ENCODE assay signal across 12 mouse cellular contexts in genomic region chr5:29274746-29275145, GRCm38 (mm10).
DNase-seq lines count a peak whose midpoint lies in the region; ATAC-seq and TF ChIP-seq lines count a peak whose summit lies in the region.
"Had no signal": no experiment of that assay in that cellular context is flagged by ENCODE, and none has a peak within 500 bp of the region (broad histone marks: within the 10 kb centered on the region; RNA-seq: fewer than 3 reads in every experiment).

No protein-coding gene starts in this region.

- H3K9ac ChIP-seq in forebrain, embryonic 14.5 days (ENCODE audit: low read length) = no peak overlapping the region
- H3K9ac ChIP-seq in forebrain, embryonic 16.5 days (replicated peaks; ENCODE audit: low read depth, low read length) = no peak overlapping the region
- H3K9ac ChIP-seq: embryonic facial prominence, embryonic 12.5 days; lung, embryonic 15.5 days; neural tube, embryonic 12.5 days had no signal

- DNase-seq in forebrain, embryonic 14.5 days (ENCODE audit: low spot score) = peak; percentile 55
- no peak for DNase-seq in forebrain, embryonic 10.5 days (ENCODE audit: extremely low spot score, low spot score)
- DNase-seq in left cerebral cortex, adult 2 months (ENCODE audit: extremely low spot score in 1 of 2, low spot score in 2 of 2) = no peak
- no peak for DNase-seq in left cerebral cortex, postnatal 14 days (ENCODE audit: low spot score in 2 of 2)
- peak; percentile 19 for DNase-seq in Muller cell, postnatal 12 days (ENCODE audit: inconsistent ontology term)
- DNase-seq in induced T-regulatory cell, adult 2 months (ENCODE audit: low read depth) = peak; percentile 29
- DNase-seq in cerebellum, adult 11 months = no peak
- DNase-seq: heart, postnatal 36 days had no signal

- H3K9me3 ChIP-seq in forebrain, embryonic 14.5 days (replicated peaks; ENCODE audit: control insufficient read depth, low read length) = no peaks in the 10 kb centered on the region
- H3K9me3 ChIP-seq in forebrain, embryonic 10.5 days = no peaks in the 10 kb centered on the region
- no peaks in the 10 kb centered on the region for H3K9me3 ChIP-seq in forebrain, embryonic 16.5 days (ENCODE audit: control insufficient read depth, low read length)
- H3K9me3 ChIP-seq: embryonic facial prominence, embryonic 12.5 days; lung, embryonic 15.5 days; neural tube, embryonic 12.5 days had no signal

- peak; percentile 42 for TF ChIP-seq CTCF in left cerebral cortex, adult 2 months (IDR thresholded peaks at IDR 0.05)

- ATAC-seq in forebrain, embryonic 14.5 days = no peak
- ATAC-seq in forebrain, embryonic 16.5 days = no peak

- H3K4me1 ChIP-seq in forebrain, embryonic 14.5 days (ENCODE audit: control insufficient read depth, insufficient read depth, low read length) = no peaks in the 10 kb centered on the region
- no peaks in the 10 kb centered on the region for H3K4me1 ChIP-seq in forebrain, embryonic 10.5 days
- no peaks in the 10 kb centered on the region for H3K4me1 ChIP-seq in forebrain, embryonic 16.5 days (replicated peaks; ENCODE audit: control insufficient read depth, insufficient read depth, low read length)
- H3K4me1 ChIP-seq: embryonic facial prominence, embryonic 12.5 days; lung, embryonic 15.5 days; neural tube, embryonic 12.5 days had no signal

- H3K27ac ChIP-seq in forebrain, embryonic 14.5 days (ENCODE audit: low read depth, low read length) = no peak overlapping the region
- no peak overlapping the region for H3K27ac ChIP-seq in forebrain, embryonic 10.5 days
- H3K27ac ChIP-seq in left cerebral cortex, adult 2 months = no peak overlapping the region
- H3K27ac ChIP-seq in forebrain, embryonic 16.5 days (ENCODE audit: low read length) = no peak overlapping the region
- H3K27ac ChIP-seq: embryonic facial prominence, embryonic 12.5 days; lung, embryonic 15.5 days; neural tube, embryonic 12.5 days had no signal

- no peak overlapping the region for H3K4me2 ChIP-seq in forebrain, embryonic 14.5 days (ENCODE audit: low read length)
- H3K4me2 ChIP-seq in forebrain, embryonic 16.5 days (ENCODE audit: low read length) = no peak overlapping the region
- H3K4me2 ChIP-seq: embryonic facial prominence, embryonic 12.5 days; lung, embryonic 15.5 days; neural tube, embryonic 12.5 days had no signal

- no peaks in the 10 kb centered on the region for H3K36me3 ChIP-seq in forebrain, embryonic 14.5 days (ENCODE audit: control insufficient read depth, insufficient read depth, low read length)
- H3K36me3 ChIP-seq in forebrain, embryonic 10.5 days (replicated peaks) = no peaks in the 10 kb centered on the region
- H3K36me3 ChIP-seq in forebrain, embryonic 16.5 days (ENCODE audit: control insufficient read depth, insufficient read depth) = no peaks in the 10 kb centered on the region
- H3K36me3 ChIP-seq: embryonic facial prominence, embryonic 12.5 days; lung, embryonic 15.5 days; neural tube, embryonic 12.5 days had no signal

- no peak overlapping the region for H3K4me3 ChIP-seq in forebrain, embryonic 14.5 days (ENCODE audit: low read depth, low read length)
- no peak overlapping the region for H3K4me3 ChIP-seq in forebrain, embryonic 10.5 days
- H3K4me3 ChIP-seq in left cerebral cortex, adult 2 months = no peak overlapping the region
- H3K4me3 ChIP-seq in forebrain, embryonic 16.5 days (replicated peaks; ENCODE audit: low read length) = no peak overlapping the region
- H3K4me3 ChIP-seq: embryonic facial prominence, embryonic 12.5 days; lung, embryonic 15.5 days; neural tube, embryonic 12.5 days had no signal

- no peaks in the 10 kb centered on the region for H3K27me3 ChIP-seq in forebrain, embryonic 14.5 days (replicated peaks; ENCODE audit: control insufficient read depth, insufficient read depth, low read length)
- no peaks in the 10 kb centered on the region for H3K27me3 ChIP-seq in forebrain, embryonic 10.5 days (ENCODE audit: poor library complexity, severe bottlenecking)
- no peaks in the 10 kb centered on the region for H3K27me3 ChIP-seq in forebrain, embryonic 16.5 days (replicated peaks; ENCODE audit: control insufficient read depth, insufficient read depth, low read length)
- H3K27me3 ChIP-seq: embryonic facial prominence, embryonic 12.5 days; lung, embryonic 15.5 days; neural tube, embryonic 12.5 days had no signal

- intact Hi-C loops in left cerebral cortex, adult 2 months (cut with DNase I) = loop anchor here (5.0 to 10.0 kb wide), 2 partner anchors 240 to 807 kb away; partner anchors contain the start of gene Shh
- intact Hi-C loops in left cerebral cortex, postnatal 14 days (cut with DNase I) = loop anchor here (5.0 to 10.0 kb wide), 2 partner anchors 237 to 810 kb away; partner anchors contain the start of gene Shh

Comparison
In these comparisons a context has a peak if more than half of its experiments do, and no peak if none do; other contexts are left out.
1. DNase-seq: peak in forebrain, embryonic 14.5 days (single experiment), Muller cell, postnatal 12 days (single experiment) and induced T-regulatory cell, adult 2 months (single experiment); none in forebrain, embryonic 10.5 days (single experiment), left cerebral cortex, adult 2 months (0 of 2), left cerebral cortex, postnatal 14 days (0 of 2) and cerebellum, adult 11 months (single experiment).